Mouse (Mus musculus) brain, adult 2 months (tissue): ENCODE data around the gene Grap.

Experiments
- DNase-seq: peaks from one replicate; pipeline ENCODE4 v3.0.0; 2011; ENCODE audit warnings: low read depth, low spot score

The Grap gene

GRCm38 (mm10) chr11:61658360-61658922 lies 5.4 kb downstream of the Grap start:
- no peak for DNase-seq

DNA sequence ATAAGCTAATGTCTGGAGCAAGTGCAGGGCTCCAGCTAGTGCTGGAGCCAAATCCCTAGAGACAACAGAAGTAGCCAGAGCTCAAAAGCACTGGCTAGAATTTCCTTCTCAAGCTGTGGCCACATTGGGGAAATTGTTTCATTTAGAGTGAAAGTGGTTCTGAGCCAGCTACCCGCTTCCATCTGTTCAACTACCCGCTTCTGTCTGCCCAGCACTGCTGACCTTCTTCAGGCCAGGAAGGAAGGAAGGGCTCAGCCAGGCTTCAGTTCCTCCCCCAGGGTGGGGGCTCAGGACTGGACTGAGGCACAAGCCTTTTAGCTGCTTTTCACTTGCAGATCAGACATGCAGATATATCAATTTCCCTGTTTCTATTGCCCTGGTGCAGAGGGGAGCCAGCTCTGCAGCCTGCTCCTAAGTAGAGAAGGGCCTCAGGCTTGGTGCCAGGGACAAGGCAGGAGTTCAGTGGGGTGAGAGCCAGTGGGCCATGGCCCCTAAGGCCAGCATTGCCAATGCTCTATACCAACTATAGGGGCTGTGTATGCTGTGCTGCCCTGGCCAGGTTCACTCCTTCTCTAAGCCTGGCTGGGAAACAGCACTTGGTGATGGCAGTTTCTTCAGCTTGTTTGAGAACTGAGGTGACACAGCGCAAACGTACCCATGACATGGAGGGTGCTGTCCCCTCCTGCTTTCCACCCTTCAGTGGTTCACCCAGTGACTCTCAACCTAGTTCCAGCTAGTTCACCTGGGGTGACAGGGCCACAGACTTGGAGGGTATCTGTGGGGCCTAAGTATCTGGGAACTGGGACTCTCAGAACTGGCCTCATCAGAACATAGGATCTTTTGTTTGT lies 6.2 kb downstream of the Grap start:
- peak; percentile 88 for DNase-seq

- peak; percentile 31 for DNase-seq
Measured at GRCm38 (mm10) chr11:61660001-61660400, 6.9 kb downstream of the Grap start.

DNA sequence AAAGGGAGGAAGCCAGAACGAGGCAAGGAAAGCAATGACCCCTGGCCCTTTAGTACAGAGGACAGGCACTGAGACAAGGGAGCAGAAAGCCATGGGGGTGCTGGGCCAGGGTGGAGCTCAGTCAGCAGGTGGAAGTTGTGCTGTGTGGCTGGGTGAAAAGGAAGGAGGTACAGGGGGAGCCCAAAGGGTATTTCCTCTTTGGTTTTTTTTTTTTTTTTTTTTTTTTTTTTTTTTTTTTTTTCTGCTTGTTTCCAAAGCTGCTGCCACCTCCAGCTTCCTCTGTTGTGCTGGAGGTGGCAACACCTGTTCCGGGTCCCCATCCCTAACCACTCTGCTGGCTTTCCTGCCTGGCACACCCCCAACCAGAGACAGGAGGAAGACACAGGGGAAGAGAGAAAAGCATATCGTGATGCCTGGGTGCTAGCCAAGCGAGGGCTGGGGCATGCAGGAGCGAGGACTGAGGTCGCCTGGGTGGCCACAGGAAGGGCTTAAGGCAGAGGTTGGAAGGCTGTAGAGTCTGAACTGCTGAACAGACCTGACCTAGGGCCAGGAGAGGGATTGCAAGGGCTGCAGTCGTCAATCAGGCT lies 7.8 kb downstream of the Grap start:
- DNase-seq: no peak

- no peak for DNase-seq
Measured at GRCm38 (mm10) chr11:61662189-61662588, 9.1 kb downstream of the Grap start.

DNA sequence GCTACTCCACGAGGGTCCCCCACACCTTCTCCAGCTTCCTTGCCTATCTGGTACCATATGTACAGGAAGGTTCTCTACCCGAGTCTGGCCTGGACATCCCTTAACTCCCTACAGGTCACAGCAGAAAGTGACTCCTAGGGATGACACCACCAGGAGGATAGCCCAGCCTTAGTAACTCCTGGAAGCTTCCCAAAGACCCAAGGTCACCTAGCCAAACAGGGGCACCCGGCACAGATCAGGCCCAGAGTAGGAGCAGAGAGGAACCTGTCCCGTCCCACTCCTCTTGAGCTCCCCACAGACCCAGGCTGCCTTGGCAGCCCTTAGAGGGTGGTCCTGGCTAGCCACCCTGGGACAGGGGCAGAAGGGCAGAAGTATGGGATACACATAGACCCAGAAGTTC lies 12.3 kb downstream of the Grap start:
- DNase-seq: no peak

DNA sequence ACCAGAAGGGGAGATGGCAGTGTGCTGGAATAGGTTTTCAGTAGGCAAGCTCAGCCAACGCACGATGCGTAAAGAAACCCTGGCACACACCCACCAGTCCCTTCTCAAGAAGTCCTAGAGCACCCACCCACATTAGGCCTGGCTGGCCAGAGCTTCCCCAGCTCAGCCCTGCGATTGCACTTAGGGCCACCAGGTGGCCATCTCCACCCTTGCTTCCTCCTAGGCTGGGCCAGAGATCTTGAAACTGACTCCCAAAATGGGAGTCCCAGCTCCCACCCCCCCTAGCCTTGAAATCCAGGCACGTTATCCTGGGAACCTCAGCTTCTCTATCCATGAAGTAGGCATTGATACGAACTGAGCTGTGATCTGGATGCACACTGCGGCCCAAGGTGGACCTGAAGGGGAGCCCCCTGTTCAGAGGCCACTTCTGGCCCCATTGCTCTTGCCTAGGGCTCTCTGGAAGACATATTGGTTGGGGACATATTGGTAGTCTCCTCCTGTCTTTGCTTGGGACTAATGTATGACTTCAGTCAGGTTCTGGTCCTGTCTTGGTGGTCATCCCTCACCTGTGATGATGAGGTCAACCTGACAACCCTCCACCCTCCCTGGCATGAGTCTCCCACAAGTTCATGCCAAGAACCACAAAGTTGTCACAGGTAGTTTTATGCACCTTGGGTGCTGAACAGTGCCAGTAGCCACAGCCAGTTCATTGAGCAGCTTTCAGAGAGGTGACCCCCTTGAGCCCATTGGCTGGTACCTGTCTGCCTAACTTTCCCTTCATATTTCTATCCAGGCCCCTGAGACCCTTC lies 13.1 kb downstream of the Grap start:
- DNase-seq: peak; percentile 79

- no peak for DNase-seq
Measured at GRCm38 (mm10) chr11:61667248-61667647, 14.2 kb downstream of the Grap start.

- DNase-seq: no peak
Measured at GRCm38 (mm10) chr11:61667782-61668181, 14.7 kb downstream of the Grap start.

- DNase-seq: no peak
Measured at GRCm38 (mm10) chr11:61669492-61670490, 16.7 kb downstream of the Grap start.

DNA sequence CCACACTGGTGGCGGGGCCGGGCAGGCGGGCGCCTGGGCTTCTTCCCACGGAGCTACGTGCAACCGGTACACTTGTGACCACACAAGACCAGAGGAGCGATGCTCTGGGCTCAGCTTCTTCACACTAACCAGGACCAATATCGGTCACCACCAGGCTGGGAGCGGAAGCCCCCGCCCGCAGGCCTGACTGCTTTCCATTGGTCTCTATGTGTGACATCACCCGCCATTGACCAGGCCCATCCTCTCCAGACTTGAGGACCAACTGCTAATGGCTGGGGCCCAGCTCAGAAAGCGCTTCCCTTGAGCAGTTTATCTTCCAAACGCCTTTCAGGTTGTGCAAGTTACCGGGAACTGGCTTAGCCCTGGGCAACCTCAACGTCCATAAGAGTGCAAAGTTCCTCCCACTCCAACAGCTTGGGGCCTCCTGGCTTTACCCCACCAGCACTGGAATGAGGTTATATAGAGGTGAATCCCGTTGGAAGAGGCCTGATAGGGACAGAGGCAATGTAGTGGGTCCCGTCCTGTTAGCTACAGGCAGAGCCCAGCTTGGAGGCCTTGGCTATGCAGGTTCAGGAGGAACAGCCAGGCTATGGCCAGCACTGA lies 18.8 kb downstream of the Grap start:
- no peak for DNase-seq

GRCm38 (mm10) chr11:61673686-61674085 lies 20.6 kb downstream of the Grap start:
- peak; percentile 63 for DNase-seq

DNA sequence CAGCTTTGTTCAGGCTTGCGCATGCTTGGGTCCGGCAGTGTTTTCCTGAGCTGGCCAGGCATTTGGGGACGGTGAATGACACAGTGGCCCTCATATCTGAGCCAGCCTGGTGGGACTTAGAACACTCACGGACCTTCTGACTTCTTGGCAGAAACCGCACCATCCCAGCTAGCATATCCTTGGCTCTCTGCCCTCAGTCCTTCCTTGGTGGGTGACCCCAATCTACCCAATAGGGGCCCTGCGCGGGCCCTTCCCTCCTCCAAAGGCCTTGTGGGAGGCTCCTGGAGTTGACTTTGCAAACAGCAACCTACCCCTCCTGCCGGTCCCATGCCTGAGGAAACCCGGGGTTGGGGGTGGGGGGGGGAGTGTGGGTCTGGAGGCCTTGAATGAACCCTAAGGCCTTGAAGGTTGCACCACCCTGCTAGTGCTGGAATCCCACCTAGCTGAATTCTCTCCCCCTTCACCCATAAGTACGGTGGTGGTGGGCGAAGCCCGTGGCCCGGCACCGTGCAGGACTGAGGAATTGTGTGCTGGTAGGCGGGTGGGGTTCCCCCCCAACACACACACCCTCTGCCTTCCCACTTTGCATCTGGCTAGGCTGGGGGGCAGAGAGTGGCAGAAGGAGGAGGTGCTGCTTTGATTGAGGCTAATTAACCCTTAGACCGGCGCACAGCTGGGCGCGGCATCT lies 21.2 kb downstream of the Grap start:
- DNase-seq: peak; percentile 55

DNA sequence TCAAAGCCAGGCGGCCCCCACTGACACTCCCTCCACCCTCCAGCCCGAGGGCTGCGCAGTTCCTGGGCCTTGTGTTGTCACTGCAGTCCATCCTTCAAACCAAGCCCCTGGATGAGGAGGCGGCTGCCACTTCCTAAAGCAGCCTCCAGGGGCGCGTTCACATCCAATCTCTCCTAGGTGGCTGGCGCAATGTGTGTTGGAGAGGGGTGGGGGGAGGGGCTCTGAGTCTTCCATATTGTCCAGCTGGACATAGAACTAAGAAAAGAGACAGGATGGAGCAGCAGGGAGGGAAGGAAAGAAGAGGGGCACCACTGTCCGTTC lies 21.7 kb downstream of the Grap start:
- peak; percentile 36 for DNase-seq

- no peak for DNase-seq
Measured at GRCm38 (mm10) chr11:61675332-61675731, 22.3 kb downstream of the Grap start.

DNA sequence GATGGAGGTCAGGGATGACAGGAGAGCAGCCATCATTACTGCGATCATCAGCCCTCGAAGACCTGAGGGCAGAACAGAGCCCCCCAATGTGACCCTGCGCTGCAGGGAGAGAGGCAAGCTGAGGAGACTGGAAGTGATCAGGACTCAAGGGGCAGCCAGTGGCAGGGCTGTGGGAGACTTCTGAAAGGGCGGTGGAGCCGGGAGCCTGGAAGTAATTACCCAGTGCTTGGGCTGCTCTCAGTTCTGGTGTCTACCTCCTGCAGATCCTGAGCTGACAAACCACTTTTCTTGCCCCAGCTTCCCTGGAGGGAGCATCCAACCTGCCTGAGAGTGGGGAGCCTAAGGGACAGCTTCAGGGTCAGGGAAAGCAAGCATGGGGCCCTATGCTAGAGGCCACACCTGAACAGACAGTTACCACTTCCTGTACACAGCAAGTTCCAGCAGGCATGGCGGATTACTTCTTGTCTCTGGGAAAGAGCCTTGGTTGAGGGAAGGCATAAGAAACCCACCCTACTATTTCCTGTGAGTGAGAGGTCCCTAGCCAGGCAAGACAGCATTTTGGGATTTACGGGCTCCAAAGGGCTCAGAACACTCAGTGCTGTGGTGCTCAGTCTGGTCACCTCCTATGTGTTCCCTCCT lies 23.3 kb downstream of the Grap start:
- DNase-seq: no peak

- DNase-seq: no peak
Measured at GRCm38 (mm10) chr11:61677709-61678108, 24.6 kb downstream of the Grap start.

DNA sequence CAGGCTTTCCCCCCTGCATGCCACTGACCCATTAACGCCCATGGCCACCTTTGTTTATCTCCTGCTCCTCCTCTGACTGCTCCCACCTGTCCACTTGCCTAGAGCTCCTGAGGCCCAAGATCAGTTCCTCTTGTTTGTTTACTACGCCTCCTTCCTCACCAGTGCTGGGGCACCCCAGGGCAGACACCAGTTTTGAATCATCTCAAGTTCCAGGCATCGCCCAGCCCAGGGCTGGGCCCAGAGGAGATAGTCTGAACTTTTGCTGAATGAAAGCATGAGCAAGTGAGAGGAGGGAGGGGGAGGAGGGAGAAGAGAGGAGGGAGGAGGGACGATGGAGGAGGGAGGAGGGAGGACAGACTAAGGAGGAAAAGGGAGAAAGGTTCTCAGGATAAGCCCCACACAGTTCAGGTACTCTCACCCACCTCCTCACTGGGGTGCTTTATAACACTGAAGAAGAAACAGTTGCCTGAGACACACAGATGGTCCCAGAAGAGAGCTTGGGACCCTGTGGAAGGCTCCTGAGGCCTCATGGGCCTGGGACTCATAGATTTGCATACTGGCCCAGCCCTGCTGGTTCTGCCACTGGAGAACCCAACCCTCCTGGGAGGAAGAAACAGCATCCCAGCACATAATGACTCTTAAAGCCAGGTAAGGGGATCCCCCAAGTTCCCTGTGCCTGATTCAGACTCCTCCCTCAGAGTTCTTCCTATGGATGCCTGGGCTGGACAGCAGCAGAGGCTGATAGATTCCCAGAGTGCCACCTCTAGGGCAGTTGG lies 26.2 kb downstream of the Grap start:
- DNase-seq: no peak
